Mouse (Mus musculus) heart, adult 18-20 months (tissue): Measurements from ENCODE around the gene Eif5a. TPM values are rescaled to one million over a fixed set of nuclear protein-coding genes. Genes with fewer than 3 reads are reported as not detected.
A peak's percentile ranks its signal among the peaks of the same experiment; 100 is the strongest.
"Not testable (repeated sequence)": the region's sequence is repeated elsewhere in the genome, so short reads cannot be mapped to it uniquely, and the experiment has no call there.

ENCODE experiments used
- DNase-seq, 2 experiments: peaks; one replicate each; pipeline ENCODE4 v3.0.0; 2021 to 2022; ENCODE audit warnings: mixed read lengths in 1 of 2
- total RNA-seq, 2 experiments: library from RNA; stranded (reverse); gene quantifications; 2 replicates each; pipeline ENCODE4 v1.2.3; 2021

Eif5a gene
- total RNA-seq, 2 experiments from 2014 or later: 415 to 425 TPM

- DNase-seq: no peak
Measured at GRCm38 (mm10) chr11:69922796-69923195, 1.0 kb upstream of the Eif5a start.

- DNase-seq: peak in 1 of 2 experiments; percentile 32
Measured at GRCm38 (mm10) chr11:69922012-69922756, 426 bp upstream of the Eif5a start.

GRCm38 (mm10) chr11:69920266-69921031 is 1.3 kb downstream of the Eif5a start:
- no peak for DNase-seq

- peak; percentile 91 to 92 for DNase-seq
Measured at GRCm38 (mm10) chr11:69919661-69920265, 2.0 kb downstream of the Eif5a start.

GRCm38 (mm10) chr11:69919053-69919452 is 2.7 kb downstream of the Eif5a start:
- DNase-seq: no peak

- DNase-seq: no peak
Measured at GRCm38 (mm10) chr11:69918118-69918517, 3.6 kb downstream of the Eif5a start.

GRCm38 (mm10) chr11:69917379-69917948 is 4.3 kb downstream of the Eif5a start:
- no peak for DNase-seq

- DNase-seq: not testable (repeated sequence)
Measured at GRCm38 (mm10) chr11:69916652-69917378, 4.9 kb downstream of the Eif5a start.

- DNase-seq: no peak
Measured at GRCm38 (mm10) chr11:69915667-69916627, 5.8 kb downstream of the Eif5a start.

GRCm38 (mm10) chr11:69914917-69915430 is 6.8 kb downstream of the Eif5a start:
- DNase-seq: no peak

- no peak for DNase-seq
Measured at GRCm38 (mm10) chr11:69914372-69914764, 7.4 kb downstream of the Eif5a start.

GRCm38 (mm10) chr11:69913554-69914371 is 8.0 kb downstream of the Eif5a start, which contains the start of gene Gps2:
Gps2 (plus strand) TSS chr11:69913888.
- DNase-seq: peak; percentile 95 to 97

- DNase-seq: no peak
Measured at GRCm38 (mm10) chr11:69912716-69913530, 8.8 kb downstream of the Eif5a start.

GRCm38 (mm10) chr11:69911701-69912100 is 10.1 kb downstream of the Eif5a start:
- no peak for DNase-seq

GRCm38 (mm10) chr11:69910781-69911560 is 10.8 kb downstream of the Eif5a start:
- no peak for DNase-seq

- no peak for DNase-seq
Measured at GRCm38 (mm10) chr11:69910177-69910576, 11.6 kb downstream of the Eif5a start.

- no peak for DNase-seq
Measured at GRCm38 (mm10) chr11:69909174-69909573, 12.6 kb downstream of the Eif5a start.

- no peak for DNase-seq
Measured at GRCm38 (mm10) chr11:69908645-69909044, 13.1 kb downstream of the Eif5a start.
